Mouse (Mus musculus): Measurements from ENCODE around the gene Coro1b. TPM values are rescaled to one million over a fixed set of nuclear protein-coding genes. Genes with fewer than 3 reads are reported as not detected.

The Coro1b gene
- polyA plus RNA-seq, 2 experiments, result 148 to 261 TPM

GRCm38 (mm10) chr19:4102049-4102448 is 46.4 kb upstream of the Coro1b start:
- Histone ChIP-seq H3K9me3 (ENCODE audit: control insufficient read depth, low read length) (no peaks in the 10 kb centered on the region), H3K36me3 (ENCODE audit: control insufficient read depth, insufficient read depth, low read length) (no peaks in the 10 kb centered on the region), H3K27ac (replicated peaks; ENCODE audit: low read depth, low read length) (no peak overlapping the region), H3K9ac (ENCODE audit: low read depth, low read length, severe bottlenecking) (no peak overlapping the region), H3K27me3 (ENCODE audit: control insufficient read depth, insufficient read depth, low read length) (peaks cover 32% of the 10 kb centered on the region; the same call in 1 of the 2 replicates), H3K4me3 (replicated peaks; ENCODE audit: low read length) (no peak overlapping the region), H3K4me1 (ENCODE audit: control insufficient read depth, insufficient read depth, low read length) (peaks cover 23% of the 10 kb centered on the region), H3K4me2 (replicated peaks; ENCODE audit: low read depth, low read length, severe bottlenecking) (no peak overlapping the region)
- DNase-seq (ENCODE audit: low spot score), result no peak
- TF ChIP-seq POLR2A (IDR thresholded peaks at IDR 0.05; ENCODE audit: borderline replicate concordance, extremely low read depth, insufficient read depth, insufficient read length), result no peak
- no peak for ATAC-seq (ENCODE audit: low FRiP score, low read depth)
- 91% methylated on average over 2 of the region's 2 CpGs for WGBS

DNA sequence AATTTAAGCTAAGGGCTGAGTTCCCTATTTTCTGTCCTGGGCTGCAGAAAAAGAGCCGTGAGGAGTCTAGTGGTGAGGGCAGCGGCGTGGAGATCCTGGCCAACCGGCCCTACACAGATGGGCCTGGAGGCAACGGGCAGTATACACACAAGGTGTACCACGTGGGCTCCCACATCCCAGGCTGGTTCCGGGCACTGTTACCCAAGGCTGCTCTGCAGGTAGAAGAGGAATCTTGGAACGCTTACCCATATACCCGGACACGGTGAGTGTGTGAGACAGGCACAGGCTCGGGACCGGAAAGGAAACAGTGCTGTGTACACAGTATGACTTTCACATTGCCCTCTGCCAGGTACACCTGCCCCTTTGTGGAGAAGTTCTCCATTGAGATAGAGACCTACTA is 45.8 kb upstream of the Coro1b start:
- Histone ChIP-seq H3K4me3 (replicated peaks; ENCODE audit: low read length) (no peak overlapping the region), H3K4me1 (ENCODE audit: control insufficient read depth, insufficient read depth, low read length) (peaks cover 22% of the 10 kb centered on the region), H3K9me3 (ENCODE audit: control insufficient read depth, low read length) (no peaks in the 10 kb centered on the region), H3K27me3 (ENCODE audit: control insufficient read depth, insufficient read depth, low read length) (peaks cover 32% of the 10 kb centered on the region; the same call in 1 of the 2 replicates), H3K36me3 (ENCODE audit: control insufficient read depth, insufficient read depth, low read length) (no peaks in the 10 kb centered on the region), H3K4me2 (replicated peaks; ENCODE audit: low read depth, low read length, severe bottlenecking) (no peak overlapping the region), H3K9ac (ENCODE audit: low read depth, low read length, severe bottlenecking) (no peak overlapping the region), H3K27ac (replicated peaks; ENCODE audit: low read depth, low read length) (no peak overlapping the region)
- WGBS, result 94% methylated on average over 12 of the region's 12 CpGs
- TF ChIP-seq POLR2A (IDR thresholded peaks at IDR 0.05; ENCODE audit: borderline replicate concordance, extremely low read depth, insufficient read depth, insufficient read length), result no peak
- DNase-seq (ENCODE audit: low spot score) (no peak), ATAC-seq (ENCODE audit: low FRiP score, low read depth) (no peak)

DNA sequence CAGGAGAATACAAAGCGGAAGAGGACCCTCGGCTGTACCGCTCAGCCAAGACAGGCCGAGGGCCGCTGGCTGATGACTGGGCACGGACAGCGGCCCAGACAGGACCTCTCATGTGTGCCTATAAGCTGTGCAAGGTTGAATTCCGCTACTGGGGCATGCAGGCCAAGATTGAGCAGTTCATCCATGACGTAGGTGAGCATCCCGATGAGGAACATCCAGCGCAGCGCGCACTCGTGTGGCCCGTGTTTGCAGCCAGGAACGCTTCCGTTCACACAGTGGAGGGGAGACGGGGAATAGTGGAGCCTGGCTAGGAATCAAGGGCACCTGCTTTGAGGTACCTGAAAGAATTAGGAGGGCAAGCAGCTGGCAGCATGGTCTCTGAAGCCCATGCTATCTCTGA is 45.1 kb upstream of the Coro1b start:
- Histone ChIP-seq H3K9ac (ENCODE audit: low read depth, low read length, severe bottlenecking) (no peak overlapping the region), H3K4me2 (replicated peaks; ENCODE audit: low read depth, low read length, severe bottlenecking) (no peak overlapping the region), H3K9me3 (ENCODE audit: control insufficient read depth, low read length) (no peaks in the 10 kb centered on the region), H3K27ac (replicated peaks; ENCODE audit: low read depth, low read length) (no peak overlapping the region), H3K27me3 (ENCODE audit: control insufficient read depth, insufficient read depth, low read length) (peaks cover 32% of the 10 kb centered on the region; the same call in 1 of the 2 replicates), H3K36me3 (ENCODE audit: control insufficient read depth, insufficient read depth, low read length) (no peaks in the 10 kb centered on the region), H3K4me3 (replicated peaks; ENCODE audit: low read length) (no peak overlapping the region), H3K4me1 (ENCODE audit: control insufficient read depth, insufficient read depth, low read length) (peaks cover 18% of the 10 kb centered on the region)
- DNase-seq (ENCODE audit: low spot score) (no peak), ATAC-seq (ENCODE audit: low FRiP score, low read depth) (no peak)
- 94% methylated on average over 18 of the region's 18 CpGs for WGBS
- no peak for TF ChIP-seq POLR2A (IDR thresholded peaks at IDR 0.05; ENCODE audit: borderline replicate concordance, extremely low read depth, insufficient read depth, insufficient read length)

DNA sequence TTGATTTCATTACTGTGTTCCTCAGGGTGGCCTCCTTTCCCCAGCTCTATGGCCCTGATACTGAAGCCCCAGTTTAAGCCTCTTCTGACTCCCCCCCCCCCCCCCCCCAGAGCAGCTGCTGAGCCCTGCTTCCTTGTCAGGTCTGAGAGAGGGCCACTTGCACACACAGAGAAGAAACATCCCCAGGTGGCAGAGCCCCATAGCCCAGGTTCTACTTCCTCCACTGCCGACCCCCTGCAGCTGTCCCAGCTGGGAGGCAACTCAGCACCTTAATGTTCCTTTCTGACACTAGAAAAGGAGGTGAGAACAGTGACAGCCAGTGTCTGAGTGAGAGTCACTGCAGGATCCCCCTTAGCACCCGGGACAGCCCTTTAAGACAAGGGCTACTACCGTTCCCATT is 44.6 kb upstream of the Coro1b start:
- no peak overlapping the region for H3K27ac ChIP-seq (replicated peaks; ENCODE audit: low read depth, low read length)
- ATAC-seq (ENCODE audit: low FRiP score, low read depth) (no peak), DNase-seq (ENCODE audit: low spot score) (no peak)
- no peak overlapping the region for H3K4me3 ChIP-seq (replicated peaks; ENCODE audit: low read length)
- H3K4me1 ChIP-seq (ENCODE audit: control insufficient read depth, insufficient read depth, low read length), result peaks cover 18% of the 10 kb centered on the region
- 74% methylated on average over 3 of the region's 3 CpGs for WGBS
- H3K27me3 ChIP-seq (ENCODE audit: control insufficient read depth, insufficient read depth, low read length), result peaks cover 32% of the 10 kb centered on the region; the same call in 1 of the 2 replicates
- no peak for TF ChIP-seq POLR2A (IDR thresholded peaks at IDR 0.05; ENCODE audit: borderline replicate concordance, extremely low read depth, insufficient read depth, insufficient read length)
- H3K36me3 ChIP-seq (ENCODE audit: control insufficient read depth, insufficient read depth, low read length), result no peaks in the 10 kb centered on the region
- no peak overlapping the region for H3K4me2 ChIP-seq (replicated peaks; ENCODE audit: low read depth, low read length, severe bottlenecking)
- no peaks in the 10 kb centered on the region for H3K9me3 ChIP-seq (ENCODE audit: control insufficient read depth, low read length)
- H3K9ac ChIP-seq (ENCODE audit: low read depth, low read length, severe bottlenecking), result no peak overlapping the region

- no peak for TF ChIP-seq POLR2A (IDR thresholded peaks at IDR 0.05; ENCODE audit: borderline replicate concordance, extremely low read depth, insufficient read depth, insufficient read length)
- WGBS, result 90% methylated on average over 16 of the region's 16 CpGs
- peaks cover 26% of the 10 kb centered on the region; the same call in 1 of the 2 replicates for H3K27me3 ChIP-seq (ENCODE audit: control insufficient read depth, insufficient read depth, low read length)
- no peak overlapping the region for H3K27ac ChIP-seq (replicated peaks; ENCODE audit: low read depth, low read length)
- DNase-seq (ENCODE audit: low spot score) (no peak), ATAC-seq (ENCODE audit: low FRiP score, low read depth) (no peak)
- H3K9ac ChIP-seq (ENCODE audit: low read depth, low read length, severe bottlenecking), result no peak overlapping the region
- no peak overlapping the region for H3K4me3 ChIP-seq (replicated peaks; ENCODE audit: low read length)
- H3K9me3 ChIP-seq (ENCODE audit: control insufficient read depth, low read length), result no peaks in the 10 kb centered on the region
- no peaks in the 10 kb centered on the region for H3K36me3 ChIP-seq (ENCODE audit: control insufficient read depth, insufficient read depth, low read length)
- no peak overlapping the region for H3K4me2 ChIP-seq (replicated peaks; ENCODE audit: low read depth, low read length, severe bottlenecking)
- peaks cover 11% of the 10 kb centered on the region for H3K4me1 ChIP-seq (ENCODE audit: control insufficient read depth, insufficient read depth, low read length)
These were observed 43.7 kb upstream of the Coro1b start for GRCm38 (mm10) chr19:4104675-4105194.
